Mouse (Mus musculus) myocyte (in vitro differentiated cells): ENCODE data around the gene Atp2b4. TPM values are rescaled to one million over a fixed set of nuclear protein-coding genes. Genes with fewer than 3 reads are reported as not detected.

ENCODE experiments used
- H3K27me3 ChIP-seq: one replicate; pipeline ENCODE4 v1.6.1; 2011; ENCODE audit not compliant: control insufficient read depth, insufficient read depth, insufficient read length
- H3K36me3 ChIP-seq: one replicate; pipeline ENCODE4 v1.6.1; 2011; ENCODE audit not compliant: control insufficient read depth, insufficient read depth
- H3K4me2 ChIP-seq: one replicate; pipeline ENCODE4 v1.6.1; 2011; ENCODE audit warnings: low read depth, control low read depth
- H3K4me3 ChIP-seq: one replicate; pipeline ENCODE4 v1.5.1; 2011; ENCODE audit warnings: mild to moderate bottlenecking, control low read depth, moderate library complexity
- H3K79me2 ChIP-seq: one replicate; pipeline ENCODE4 v1.6.1; 2011; ENCODE audit not compliant: control insufficient read depth, insufficient read depth
- H3ac ChIP-seq: one replicate; pipeline ENCODE4 v1.6.1; 2011; ENCODE audit not compliant: control insufficient read depth, insufficient read length
- CEBPB ChIP-seq: IDR thresholded peaks from 2 replicates; pipeline ENCODE4 v1.6.1; 2011; ENCODE audit warnings: mild to moderate bottlenecking, moderate library complexity; ENCODE audit not compliant: poor library complexity, insufficient read depth, severe bottlenecking
- E2F4 ChIP-seq: IDR thresholded peaks from one replicate; pipeline ENCODE4 v1.6.1; 2011; ENCODE audit warnings: mild to moderate bottlenecking, control low read depth, moderate library complexity; ENCODE audit not compliant: insufficient read depth
- MAX ChIP-seq: IDR thresholded peaks from one replicate; pipeline ENCODE4 v1.6.1; 2011; ENCODE audit warnings: low read depth, mild to moderate bottlenecking, control low read depth
- MYOD1 ChIP-seq, 3 experiments: IDR thresholded peaks; one replicate each; pipeline ENCODE4 v1.6.1; 2011; ENCODE audit warnings: control low read depth in 2 of 3, low read depth in 2 of 3, mild to moderate bottlenecking in 2 of 3, moderate library complexity in 1 of 3; ENCODE audit not compliant: insufficient read length in 2 of 3, control insufficient read depth in 1 of 3
- MYOG ChIP-seq, 3 experiments: IDR thresholded peaks; one replicate each; pipeline ENCODE4 v1.6.1; 2011; ENCODE audit warnings: control low read depth in 2 of 3, low read depth in 2 of 3, mild to moderate bottlenecking in 2 of 3; ENCODE audit not compliant: insufficient read length in 2 of 3, control insufficient read depth in 1 of 3, insufficient read depth in 1 of 3
- POLR2A ChIP-seq: IDR thresholded peaks from one replicate; pipeline ENCODE4 v1.6.1; 2011; ENCODE audit warnings: low read depth, mild to moderate bottlenecking, control low read depth, moderate library complexity; ENCODE audit not compliant: insufficient read length
- POLR2AphosphoS2 ChIP-seq: IDR thresholded peaks from one replicate; pipeline ENCODE4 v1.6.1; 2011; ENCODE audit warnings: low read depth, control low read depth; ENCODE audit not compliant: insufficient read length
- REST ChIP-seq: IDR thresholded peaks from one replicate; pipeline ENCODE4 v1.6.1; 2011; ENCODE audit warnings: mild to moderate bottlenecking, control low read depth, moderate library complexity; ENCODE audit not compliant: insufficient read depth, insufficient read length
- SRF ChIP-seq: IDR thresholded peaks from one replicate; pipeline ENCODE4 v1.6.1; 2011; ENCODE audit warnings: low read depth; ENCODE audit not compliant: control insufficient read depth, insufficient read length
- TCF12 ChIP-seq: IDR thresholded peaks from one replicate; pipeline ENCODE4 v1.6.1; 2011; ENCODE audit warnings: mild to moderate bottlenecking, control low read depth; ENCODE audit not compliant: poor library complexity, insufficient read depth, severe bottlenecking
- TCF3 ChIP-seq: IDR thresholded peaks from one replicate; pipeline ENCODE4 v1.6.1; 2011; ENCODE audit warnings: low read depth, control low read depth; ENCODE audit not compliant: insufficient read length
- USF1 ChIP-seq: IDR thresholded peaks from one replicate; pipeline ENCODE4 v1.6.1; 2011; ENCODE audit warnings: low read depth, mild to moderate bottlenecking, control low read depth, moderate library complexity
- polyA plus RNA-seq: library from polyadenylated mRNA; unstranded; fragments of >200 nt; fragmentation: generic; extraction: Trizol; gene quantifications from one replicate; pipeline ENCODE4 v1.2.1, GENCODE M21; 2012; ENCODE audit warnings: missing spikeins

The Atp2b4 gene
- polyA plus RNA-seq, 1 experiment: 28.1 TPM

GRCm38 (mm10) chr1:133664203-133664970 lies 136.5 kb downstream of the Atp2b4 start:
- H3K27me3 ChIP-seq: no peaks in the 10 kb centered on the region
- H3K36me3 ChIP-seq: no peaks in the 10 kb centered on the region
- H3K4me2 ChIP-seq: no peak overlapping the region
- TF ChIP-seq SRF: no peak
- H3K4me3 ChIP-seq: no peak overlapping the region
- no peak overlapping the region for H3ac ChIP-seq
- peaks cover 14% of the 10 kb centered on the region for H3K79me2 ChIP-seq

GRCm38 (mm10) chr1:133663427-133663826 lies 137.4 kb downstream of the Atp2b4 start:
- H3K4me2 ChIP-seq: no peak overlapping the region
- H3ac ChIP-seq: no peak overlapping the region
- peaks cover 24% of the 10 kb centered on the region for H3K79me2 ChIP-seq
- H3K4me3 ChIP-seq: no peak overlapping the region
- TF ChIP-seq TCF3 (no peak), SRF (peak; percentile 7), MAX (no peak), TCF12 (no peak), POLR2A (no peak), MYOG (IDR thresholded peaks at IDR 0.05; ENCODE audit: control insufficient read depth in 1 of 3, insufficient read depth in 1 of 3, insufficient read length in 2 of 3, low read depth in 2 of 3) (peak in 1 of 3 experiments; percentile 32), CEBPB (no peak), POLR2AphosphoS2 (no peak), REST (no peak), MYOD1 (IDR thresholded peaks at IDR 0.05; ENCODE audit: control insufficient read depth in 1 of 3, insufficient read length in 2 of 3, low read depth in 2 of 3) (peak in 2 of 3 experiments; percentile 18 to 21), E2F4 (no peak)
- no peaks in the 10 kb centered on the region for H3K27me3 ChIP-seq
- H3K36me3 ChIP-seq: peaks cover 6% of the 10 kb centered on the region

GRCm38 (mm10) chr1:133662941-133663340 lies 137.9 kb downstream of the Atp2b4 start:
- TF ChIP-seq USF1 (no peak), MAX (no peak), SRF (no peak), POLR2A (no peak)
- H3K27me3 ChIP-seq: no peaks in the 10 kb centered on the region
- peaks cover 10% of the 10 kb centered on the region for H3K36me3 ChIP-seq

GRCm38 (mm10) chr1:133661203-133661933 lies 139.5 kb downstream of the Atp2b4 start, which contains the start of gene Gm38394:
Gene Gm38394 (minus strand): TSS chr1:133661318.
- Histone ChIP-seq H3K4me2 (peak within 1 kb of the TSS; percentile 89), H3K4me3 (peak within 1 kb of the TSS; percentile 66), H3ac (peak within 1 kb of the TSS; percentile 5), H3K79me2 (peaks cover 44% of the 10 kb centered on the region), H3K36me3 (peaks cover 23% of the 10 kb centered on the region), H3K27me3 (no peaks in the 10 kb centered on the region)
- TF ChIP-seq MYOD1 (IDR thresholded peaks at IDR 0.05; ENCODE audit: control insufficient read depth in 1 of 3, insufficient read length in 2 of 3, low read depth in 2 of 3) (no peak), POLR2AphosphoS2 (peak; percentile 73), POLR2A (peak; percentile 70), TCF12 (no peak), SRF (peak; percentile 54), USF1 (peak; percentile 97)

More at GRCm38 (mm10) chr1:133662941-133663340, 137.9 kb downstream of the Atp2b4 start:
- Histone ChIP-seq H3ac (no peak overlapping the region), H3K4me2 (no peak overlapping the region), H3K79me2 (peaks cover 28% of the 10 kb centered on the region), H3K4me3 (no peak overlapping the region)

- H3K27me3 ChIP-seq: no peaks in the 10 kb centered on the region
- peaks cover 23% of the 10 kb centered on the region for H3K36me3 ChIP-seq
- H3K4me3 ChIP-seq: peak within 1 kb of the TSS; percentile 66
- peaks cover 52% of the 10 kb centered on the region for H3K79me2 ChIP-seq
- no peak for TF ChIP-seq POLR2A
- TF ChIP-seq USF1: no peak
- TF ChIP-seq TCF3: no peak
- no peak for TF ChIP-seq E2F4
- TF ChIP-seq POLR2AphosphoS2: no peak
- no peak for TF ChIP-seq CEBPB
- no peak for TF ChIP-seq TCF12
- no peak for TF ChIP-seq MYOD1 (IDR thresholded peaks at IDR 0.05; ENCODE audit: control insufficient read depth in 1 of 3, insufficient read length in 2 of 3, low read depth in 2 of 3)
- TF ChIP-seq SRF: no peak
- peak within 1 kb of the TSS; percentile 5 for H3ac ChIP-seq
- peak within 1 kb of the TSS; percentile 89 for H3K4me2 ChIP-seq
These were observed 140.2 kb downstream of the Atp2b4 start, which contains the start of gene Zbed6 for GRCm38 (mm10) chr1:133660466-133661202. Gene Zbed6 (minus strand): TSS chr1:133660885.
